Mouse (Mus musculus) hindbrain, embryonic 12.5 days (tissue): ENCODE results near the gene Tspan18. TPM values are rescaled to one million over a fixed set of nuclear protein-coding genes. Genes with fewer than 3 reads are reported as not detected.

Experiments
- ATAC-seq: fragments of 200-750 bp; cut with Nextera tagmentation; 2 replicates; pipeline ENCODE4 v1.8.0; 2017; ENCODE audit warnings: moderate TSS enrichment; ENCODE audit not compliant: low FRiP score
- H3K27ac ChIP-seq: fragments of 300-500 bp; sonication (generic); 2 replicates; pipeline ENCODE4 v1.5.1; 2016; ENCODE audit warnings: mild to moderate bottlenecking
- H3K27me3 ChIP-seq: fragments of 300-500 bp; sonication (generic); 2 replicates; pipeline ENCODE4 v1.6.1; 2016; ENCODE audit warnings: mild to moderate bottlenecking
- H3K36me3 ChIP-seq: fragments of 300-500 bp; sonication (generic); 2 replicates; pipeline ENCODE4 v1.6.1; 2016; ENCODE audit warnings: mild to moderate bottlenecking
- H3K4me1 ChIP-seq: fragments of 300-500 bp; sonication (generic); 2 replicates; pipeline ENCODE4 v1.6.1; 2016
- H3K4me2 ChIP-seq: fragments of 300-500 bp; sonication (generic); replicated peaks from 2 replicates; pipeline ENCODE4 v1.6.1; 2016; ENCODE audit warnings: mild to moderate bottlenecking
- H3K4me3 ChIP-seq: fragments of 300-500 bp; sonication (generic); 2 replicates; pipeline ENCODE4 v1.5.1; 2016; ENCODE audit warnings: mild to moderate bottlenecking
- H3K9ac ChIP-seq: fragments of 300-500 bp; sonication (generic); 2 replicates; pipeline ENCODE4 v1.6.1; 2016; ENCODE audit warnings: mild to moderate bottlenecking, moderate library complexity
- H3K9me3 ChIP-seq: fragments of 300-500 bp; sonication (generic); replicated peaks from 2 replicates; pipeline ENCODE4 v1.6.1; 2016; ENCODE audit warnings: mild to moderate bottlenecking
- WGBS: fragments of 180-500 bp; shearing (Covaris S2); methylation state at CpG from one replicate; pipeline ENCODE4 v1.1.7; 2016; 5-methylcytosine and 5-hydroxymethylcytosine counted together
- polyA plus RNA-seq: library from polyadenylated mRNA; unstranded; fragments of >200 nt; fragmentation: Nextera tagmentation; extraction: Ambion mirVana; gene quantifications from 2 replicates; pipeline ENCODE4 v1.2.1, GENCODE M21; 2016

The Tspan18 gene
- polyA plus RNA-seq, 1 experiment from 2014 or later, result 34.2 TPM

GRCm38 (mm10) chr2:93333241-93333816 is 976 bp downstream of the Tspan18 start:
- ATAC-seq, result peak; percentile 78
- peak overlapping the region; percentile 97 for H3K4me2 ChIP-seq
- H3K9ac ChIP-seq, result peak overlapping the region; percentile 88
- no peaks in the 10 kb centered on the region for H3K9me3 ChIP-seq
- no peaks in the 10 kb centered on the region for H3K36me3 ChIP-seq
- no peaks in the 10 kb centered on the region for H3K27me3 ChIP-seq
- whole genome bisulfite sequencing, result under 1% methylated on average over 29 of the region's 29 CpGs
- peak overlapping the region; percentile 65 for H3K4me3 ChIP-seq
- H3K4me1 ChIP-seq, result peaks cover 63% of the 10 kb centered on the region
- peak overlapping the region; percentile 81 for H3K27ac ChIP-seq

GRCm38 (mm10) chr2:93332277-93332676 is 2.0 kb downstream of the Tspan18 start:
- peak overlapping the region; percentile 65 for H3K4me3 ChIP-seq
- no peaks in the 10 kb centered on the region for H3K27me3 ChIP-seq
- H3K9ac ChIP-seq, result peak overlapping the region; percentile 88
- H3K9me3 ChIP-seq, result no peaks in the 10 kb centered on the region
- WGBS, result 65% methylated on average over 3 of the region's 4 CpGs
- no peaks in the 10 kb centered on the region for H3K36me3 ChIP-seq
- peaks cover 73% of the 10 kb centered on the region for H3K4me1 ChIP-seq
- ATAC-seq, result no peak
- H3K27ac ChIP-seq, result no peak overlapping the region; the same call in none of the 2 replicates
- H3K4me2 ChIP-seq, result peak overlapping the region; percentile 97

- WGBS, result 87% methylated on average over 6 of the region's 6 CpGs
- Histone ChIP-seq H3K9me3 (no peaks in the 10 kb centered on the region), H3K36me3 (no peaks in the 10 kb centered on the region), H3K27ac (no peak overlapping the region), H3K4me2 (peak overlapping the region; percentile 97; the same call in 1 of the 2 replicates), H3K27me3 (no peaks in the 10 kb centered on the region), H3K4me1 (peaks cover 81% of the 10 kb centered on the region), H3K9ac (no peak overlapping the region), H3K4me3 (no peak overlapping the region)
- no peak for ATAC-seq
Observed at GRCm38 (mm10) chr2:93331121-93331520, 3.2 kb downstream of the Tspan18 start.

GRCm38 (mm10) chr2:93329120-93329519 is 5.2 kb downstream of the Tspan18 start:
- ATAC-seq, result no peak
- H3K27ac ChIP-seq, result no peak overlapping the region
- no peak overlapping the region for H3K4me2 ChIP-seq
- no peaks in the 10 kb centered on the region for H3K27me3 ChIP-seq
- H3K9ac ChIP-seq, result no peak overlapping the region
- no peak overlapping the region for H3K4me3 ChIP-seq
- H3K9me3 ChIP-seq, result no peaks in the 10 kb centered on the region
- H3K4me1 ChIP-seq, result peaks cover 85% of the 10 kb centered on the region
- no peaks in the 10 kb centered on the region for H3K36me3 ChIP-seq
- 88% methylated on average over 4 of the region's 4 CpGs for WGBS

GRCm38 (mm10) chr2:93327915-93328555 is 6.3 kb downstream of the Tspan18 start:
- no peak overlapping the region for H3K9ac ChIP-seq
- no peak for ATAC-seq
- no peak overlapping the region for H3K27ac ChIP-seq
- H3K4me2 ChIP-seq, result no peak overlapping the region
- H3K27me3 ChIP-seq, result no peaks in the 10 kb centered on the region
- no peaks in the 10 kb centered on the region for H3K36me3 ChIP-seq
- H3K4me1 ChIP-seq, result peaks cover 84% of the 10 kb centered on the region
- 73% methylated on average over 7 of the region's 7 CpGs for WGBS
- H3K9me3 ChIP-seq, result no peaks in the 10 kb centered on the region
- no peak overlapping the region for H3K4me3 ChIP-seq

- 54% methylated on average over 7 of the region's 7 CpGs for WGBS
- no peak overlapping the region for H3K9ac ChIP-seq
- no peak for ATAC-seq
- no peaks in the 10 kb centered on the region for H3K9me3 ChIP-seq
- no peak overlapping the region for H3K4me3 ChIP-seq
- no peaks in the 10 kb centered on the region for H3K27me3 ChIP-seq
- H3K4me2 ChIP-seq, result no peak overlapping the region
- peaks cover 67% of the 10 kb centered on the region for H3K4me1 ChIP-seq
- peak overlapping the region; percentile 70 for H3K27ac ChIP-seq
- no peaks in the 10 kb centered on the region for H3K36me3 ChIP-seq
Observed at GRCm38 (mm10) chr2:93324681-93325080, 9.6 kb downstream of the Tspan18 start.

- H3K27ac ChIP-seq, result no peak overlapping the region
- 72% methylated on average over 8 of the region's 8 CpGs for WGBS
- H3K36me3 ChIP-seq, result no peaks in the 10 kb centered on the region
- peaks cover 66% of the 10 kb centered on the region for H3K4me1 ChIP-seq
- ATAC-seq, result no peak
- H3K4me2 ChIP-seq, result no peak overlapping the region
- H3K9ac ChIP-seq, result no peak overlapping the region
- no peaks in the 10 kb centered on the region for H3K9me3 ChIP-seq
- no peak overlapping the region for H3K4me3 ChIP-seq
- H3K27me3 ChIP-seq, result no peaks in the 10 kb centered on the region
Observed at GRCm38 (mm10) chr2:93321946-93322345, 12.4 kb downstream of the Tspan18 start.

- Histone ChIP-seq H3K4me2 (no peak overlapping the region), H3K9me3 (no peaks in the 10 kb centered on the region), H3K4me1 (peaks cover 66% of the 10 kb centered on the region), H3K27me3 (no peaks in the 10 kb centered on the region), H3K4me3 (no peak overlapping the region), H3K27ac (peak overlapping the region; percentile 55; the same call in 1 of the 2 replicates), H3K9ac (no peak overlapping the region), H3K36me3 (no peaks in the 10 kb centered on the region)
- ATAC-seq, result no peak
- 79% methylated on average over 5 of the region's 5 CpGs for WGBS
Observed at GRCm38 (mm10) chr2:93320267-93320666, 14.0 kb downstream of the Tspan18 start.

- Histone ChIP-seq H3K9me3 (no peaks in the 10 kb centered on the region), H3K9ac (no peak overlapping the region), H3K27ac (peak overlapping the region; percentile 55), H3K27me3 (no peaks in the 10 kb centered on the region), H3K4me1 (peaks cover 66% of the 10 kb centered on the region), H3K4me2 (no peak overlapping the region), H3K36me3 (no peaks in the 10 kb centered on the region), H3K4me3 (no peak overlapping the region)
- no peak for ATAC-seq
- WGBS, result 26% methylated on average over 7 of the region's 7 CpGs
Observed at GRCm38 (mm10) chr2:93319598-93319997, 14.7 kb downstream of the Tspan18 start.

GRCm38 (mm10) chr2:93318781-93319349 is 15.4 kb downstream of the Tspan18 start:
- Histone ChIP-seq H3K4me1 (peaks cover 64% of the 10 kb centered on the region), H3K27ac (peak overlapping the region; percentile 55; the same call in 1 of the 2 replicates), H3K27me3 (no peaks in the 10 kb centered on the region), H3K4me2 (no peak overlapping the region), H3K9me3 (no peaks in the 10 kb centered on the region), H3K36me3 (no peaks in the 10 kb centered on the region), H3K4me3 (no peak overlapping the region), H3K9ac (no peak overlapping the region)
- 79% methylated on average over 21 of the region's 21 CpGs for WGBS
- ATAC-seq, result no peak

- peak; percentile 62 for ATAC-seq
- H3K27ac ChIP-seq, result peak overlapping the region; percentile 83
- H3K9me3 ChIP-seq, result no peaks in the 10 kb centered on the region
- 31% methylated on average over 15 of the region's 15 CpGs for WGBS
- H3K36me3 ChIP-seq, result 0 out of 2 replicates have a peak, but pooled peaks cover 8% of the 10 kb centered on the region
- no peak overlapping the region for H3K4me2 ChIP-seq
- no peak overlapping the region for H3K9ac ChIP-seq
- peaks cover 67% of the 10 kb centered on the region for H3K4me1 ChIP-seq
- H3K4me3 ChIP-seq, result no peak overlapping the region
- no peaks in the 10 kb centered on the region for H3K27me3 ChIP-seq
Observed at GRCm38 (mm10) chr2:93313768-93314632, 20.3 kb downstream of the Tspan18 start.

GRCm38 (mm10) chr2:93312458-93312857 is 21.8 kb downstream of the Tspan18 start:
- WGBS, result 85% methylated on average over 3 of the region's 3 CpGs
- H3K36me3 ChIP-seq, result 0 out of 2 replicates have a peak, but pooled peaks cover 8% of the 10 kb centered on the region
- no peak overlapping the region for H3K27ac ChIP-seq
- no peak overlapping the region for H3K4me3 ChIP-seq
- ATAC-seq, result no peak
- H3K9ac ChIP-seq, result no peak overlapping the region
- no peaks in the 10 kb centered on the region for H3K9me3 ChIP-seq
- no peak overlapping the region for H3K4me2 ChIP-seq
- no peaks in the 10 kb centered on the region for H3K27me3 ChIP-seq
- H3K4me1 ChIP-seq, result peaks cover 62% of the 10 kb centered on the region
